Mouse (Mus musculus) erythroblast, embryonic 14.5 days (primary cell): ENCODE measurements around the gene Inpp5e. TPM values are rescaled to one million over a fixed set of nuclear protein-coding genes. Genes with fewer than 3 reads are reported as not detected.

Source experiments
- H3K27me3 ChIP-seq: 2 replicates; pipeline ENCODE4 v1.6.1; 2012; ENCODE audit warnings: inconsistent platforms; ENCODE audit not compliant: control insufficient read depth
- H3K36me3 ChIP-seq: 2 replicates; pipeline ENCODE4 v1.6.1; 2012; ENCODE audit warnings: mild to moderate bottlenecking, inconsistent platforms; ENCODE audit not compliant: control insufficient read depth
- H3K4me1 ChIP-seq: 2 replicates; pipeline ENCODE4 v1.6.1; 2012; ENCODE audit warnings: inconsistent platforms; ENCODE audit not compliant: control insufficient read depth
- H3K4me3 ChIP-seq: replicated peaks from 2 replicates; pipeline ENCODE3; 2012; ENCODE audit warnings: moderate library complexity, mild to moderate bottlenecking, inconsistent platforms
- H3K9me3 ChIP-seq: 2 replicates; pipeline ENCODE4 v1.6.1; 2012; ENCODE audit warnings: low read length, inconsistent platforms, mixed read lengths; ENCODE audit not compliant: control insufficient read depth
- GATA1 ChIP-seq: IDR thresholded peaks from 2 replicates; pipeline ENCODE4 v1.6.1; 2012; ENCODE audit warnings: low read length, inconsistent platforms, mixed read lengths
- TAL1 ChIP-seq: IDR thresholded peaks from 3 replicates; pipeline ENCODE4 v1.6.1; 2012; ENCODE audit warnings: low read length, inconsistent platforms, mixed read lengths
- polyA plus RNA-seq: library from polyadenylated mRNA; stranded (reverse); fragments of >175 nt; gene quantifications from 2 replicates; pipeline ENCODE4 v1.2.3, GENCODE M21; 2012

Inpp5e gene
- polyA plus RNA-seq, 1 experiment, result 0.98 TPM

DNA sequence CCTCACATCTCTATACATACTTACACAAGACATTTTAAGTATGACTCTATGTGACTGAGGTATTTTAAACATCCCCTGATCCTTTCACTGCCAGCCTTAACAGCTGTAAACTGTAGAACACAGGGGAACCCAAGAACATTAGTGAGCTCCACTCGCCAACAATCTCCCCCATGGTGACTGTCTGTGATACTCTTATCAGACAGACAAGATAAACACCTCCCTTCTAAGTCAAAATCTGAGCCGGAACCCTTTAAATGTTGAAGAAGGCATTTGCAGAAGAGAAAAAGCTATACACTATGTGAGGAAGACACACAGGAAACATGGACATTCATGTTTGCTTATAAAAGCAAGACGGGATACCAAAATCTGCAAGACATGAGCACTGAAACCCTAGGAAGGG, 34.9 kb upstream of the Inpp5e start:
- Histone ChIP-seq H3K36me3 (peaks cover 30% of the 10 kb centered on the region), H3K9me3 (no peaks in the 10 kb centered on the region), H3K4me3 (peak overlapping the region; percentile 86), H3K4me1 (peaks cover 43% of the 10 kb centered on the region), H3K27me3 (no peaks in the 10 kb centered on the region)
- TF ChIP-seq TAL1 (no peak), GATA1 (no peak)

DNA sequence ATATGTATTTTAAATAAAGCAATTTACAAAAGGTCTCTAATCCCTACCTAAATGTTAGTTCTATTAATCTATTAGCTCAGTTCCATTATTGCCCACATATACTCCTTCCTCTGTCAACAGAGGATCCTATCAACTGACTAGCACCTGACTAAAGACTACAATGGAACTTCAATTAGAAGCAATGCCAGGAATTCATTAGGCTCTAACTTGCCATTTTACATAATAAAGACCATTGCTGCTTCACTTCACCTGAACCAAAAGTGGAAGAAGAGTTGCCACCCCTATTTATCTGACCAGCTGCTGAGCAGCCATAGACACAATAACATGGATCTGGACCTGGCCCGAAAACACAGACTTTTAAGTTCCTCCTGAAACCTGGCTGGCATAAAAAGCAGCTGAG, 33.8 kb upstream of the Inpp5e start:
- H3K36me3 ChIP-seq, result peaks cover 40% of the 10 kb centered on the region
- H3K27me3 ChIP-seq, result no peaks in the 10 kb centered on the region
- H3K9me3 ChIP-seq, result no peaks in the 10 kb centered on the region
- TF ChIP-seq GATA1 (no peak), TAL1 (no peak)
- H3K4me3 ChIP-seq, result no peak overlapping the region
- peaks cover 45% of the 10 kb centered on the region for H3K4me1 ChIP-seq

DNA sequence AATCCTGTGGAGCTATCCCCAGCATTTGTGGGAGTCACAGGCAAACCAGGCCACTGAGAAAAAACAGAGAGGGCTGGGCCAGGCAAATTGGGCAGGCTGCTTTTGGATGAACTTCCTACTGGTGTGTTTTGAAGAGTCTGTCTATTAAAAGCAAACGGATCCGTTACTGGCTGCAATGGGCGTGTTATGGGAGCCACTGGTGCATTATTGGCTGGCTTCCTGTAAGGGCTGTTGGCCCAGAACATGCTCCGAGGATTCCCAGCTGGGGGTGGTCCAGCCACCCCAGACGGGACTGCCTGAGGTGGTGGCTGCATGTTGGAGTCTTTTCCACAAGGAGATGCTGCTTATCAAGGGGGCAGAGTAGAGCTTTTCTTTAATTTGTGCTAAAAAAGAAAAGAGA, 32.7 kb upstream of the Inpp5e start:
- no peaks in the 10 kb centered on the region for H3K27me3 ChIP-seq
- no peak overlapping the region for H3K4me3 ChIP-seq
- H3K36me3 ChIP-seq, result peaks cover 48% of the 10 kb centered on the region
- no peaks in the 10 kb centered on the region for H3K9me3 ChIP-seq
- TF ChIP-seq TAL1 (no peak), GATA1 (no peak)
- H3K4me1 ChIP-seq, result peaks cover 36% of the 10 kb centered on the region

DNA sequence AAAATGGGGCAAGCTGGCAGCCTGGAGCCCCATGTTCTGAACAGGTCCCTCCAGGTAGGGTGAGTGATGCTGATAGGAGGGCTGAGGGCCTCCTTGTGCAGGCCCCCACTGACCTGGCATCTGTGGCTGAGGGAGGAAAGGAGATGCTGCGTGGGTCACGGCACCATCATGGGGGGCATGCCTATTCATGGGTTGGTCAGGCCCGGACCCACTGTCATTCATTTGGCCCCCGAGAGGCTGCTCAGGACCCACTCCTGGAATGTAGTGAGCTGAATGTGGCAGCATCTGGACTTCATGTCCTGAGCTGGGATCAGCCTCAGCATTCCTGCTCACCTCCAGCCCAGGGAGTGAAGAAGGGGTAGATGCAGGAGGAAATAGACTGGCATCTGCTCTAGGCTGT, 32.3 kb upstream of the Inpp5e start:
- H3K36me3 ChIP-seq, result peaks cover 48% of the 10 kb centered on the region
- no peak overlapping the region for H3K4me3 ChIP-seq
- no peaks in the 10 kb centered on the region for H3K9me3 ChIP-seq
- H3K4me1 ChIP-seq, result peaks cover 31% of the 10 kb centered on the region
- TF ChIP-seq GATA1, result no peak
- TF ChIP-seq TAL1, result no peak
- no peaks in the 10 kb centered on the region for H3K27me3 ChIP-seq

DNA sequence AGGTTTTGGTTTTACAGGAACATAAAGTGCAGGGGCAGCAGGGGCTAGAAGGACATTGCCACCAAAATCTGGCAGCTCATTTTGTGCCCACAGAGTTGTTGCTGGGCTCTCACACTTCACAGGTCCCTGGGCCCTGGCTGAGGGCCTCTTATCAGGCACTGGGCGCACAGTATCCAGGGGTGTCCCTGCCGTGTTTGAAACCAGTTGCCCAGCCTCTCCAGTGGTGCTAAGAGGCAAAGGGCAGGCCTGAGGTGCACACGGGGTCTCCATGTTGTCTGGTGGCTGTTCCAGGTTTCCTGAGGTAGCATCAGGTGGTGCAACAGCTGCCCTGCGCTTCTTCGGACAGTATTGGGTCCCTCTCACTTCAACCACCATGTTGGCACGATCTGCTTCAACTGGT, 30.7 kb upstream of the Inpp5e start:
- H3K9me3 ChIP-seq, result no peaks in the 10 kb centered on the region
- H3K4me3 ChIP-seq, result no peak overlapping the region
- H3K27me3 ChIP-seq, result no peaks in the 10 kb centered on the region
- TF ChIP-seq TAL1 (no peak), GATA1 (no peak)
- peaks cover 63% of the 10 kb centered on the region for H3K36me3 ChIP-seq
- H3K4me1 ChIP-seq, result peaks cover 23% of the 10 kb centered on the region

DNA sequence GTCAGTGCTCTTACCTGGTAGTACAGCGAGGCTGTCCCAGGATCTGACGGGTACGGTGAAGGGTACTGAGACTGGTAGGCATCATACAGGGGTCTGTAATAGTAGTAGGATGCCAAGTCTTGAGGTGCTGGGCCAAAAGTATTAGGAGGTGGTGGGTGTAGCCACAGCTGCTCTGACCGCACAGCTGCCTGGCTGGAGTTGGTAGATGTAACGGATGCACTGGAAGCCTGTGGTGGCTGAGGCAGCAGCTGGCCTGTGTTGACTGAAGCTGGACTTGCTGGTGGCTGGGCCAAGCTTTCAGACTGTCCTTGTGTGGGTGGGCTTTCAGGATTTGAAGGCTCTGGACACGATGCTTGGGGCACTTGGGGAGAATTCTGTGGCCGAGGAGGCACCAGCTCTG, 29.4 kb upstream of the Inpp5e start:
- TF ChIP-seq TAL1, result no peak
- no peak for TF ChIP-seq GATA1
- Histone ChIP-seq H3K27me3 (no peaks in the 10 kb centered on the region), H3K36me3 (peaks cover 75% of the 10 kb centered on the region), H3K4me3 (no peak overlapping the region), H3K4me1 (peaks cover 10% of the 10 kb centered on the region), H3K9me3 (no peaks in the 10 kb centered on the region)

DNA sequence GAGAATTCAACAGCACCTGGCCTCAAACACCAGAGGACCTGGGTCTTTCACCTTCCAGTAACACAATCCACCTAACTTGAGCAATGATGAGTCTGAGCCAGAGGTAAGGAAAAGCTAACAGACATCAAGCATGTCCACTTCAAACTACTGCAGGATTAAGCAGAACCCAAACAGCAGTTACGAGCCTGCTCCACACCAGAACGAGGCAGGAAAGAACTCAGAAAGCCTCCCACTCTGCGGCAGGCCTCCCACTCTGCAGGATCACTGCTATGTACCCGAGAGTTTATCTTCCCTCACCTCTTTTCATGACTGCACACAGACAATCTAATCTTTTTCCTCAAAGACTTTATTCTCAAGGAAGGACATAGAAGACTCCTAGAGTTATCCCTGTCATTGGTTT, 28.2 kb upstream of the Inpp5e start:
- Histone ChIP-seq H3K4me3 (no peak overlapping the region), H3K4me1 (peaks cover 5% of the 10 kb centered on the region; the same call in 1 of the 2 replicates), H3K9me3 (no peaks in the 10 kb centered on the region), H3K36me3 (peaks cover 83% of the 10 kb centered on the region), H3K27me3 (no peaks in the 10 kb centered on the region)
- TF ChIP-seq GATA1 (no peak), TAL1 (no peak)

DNA sequence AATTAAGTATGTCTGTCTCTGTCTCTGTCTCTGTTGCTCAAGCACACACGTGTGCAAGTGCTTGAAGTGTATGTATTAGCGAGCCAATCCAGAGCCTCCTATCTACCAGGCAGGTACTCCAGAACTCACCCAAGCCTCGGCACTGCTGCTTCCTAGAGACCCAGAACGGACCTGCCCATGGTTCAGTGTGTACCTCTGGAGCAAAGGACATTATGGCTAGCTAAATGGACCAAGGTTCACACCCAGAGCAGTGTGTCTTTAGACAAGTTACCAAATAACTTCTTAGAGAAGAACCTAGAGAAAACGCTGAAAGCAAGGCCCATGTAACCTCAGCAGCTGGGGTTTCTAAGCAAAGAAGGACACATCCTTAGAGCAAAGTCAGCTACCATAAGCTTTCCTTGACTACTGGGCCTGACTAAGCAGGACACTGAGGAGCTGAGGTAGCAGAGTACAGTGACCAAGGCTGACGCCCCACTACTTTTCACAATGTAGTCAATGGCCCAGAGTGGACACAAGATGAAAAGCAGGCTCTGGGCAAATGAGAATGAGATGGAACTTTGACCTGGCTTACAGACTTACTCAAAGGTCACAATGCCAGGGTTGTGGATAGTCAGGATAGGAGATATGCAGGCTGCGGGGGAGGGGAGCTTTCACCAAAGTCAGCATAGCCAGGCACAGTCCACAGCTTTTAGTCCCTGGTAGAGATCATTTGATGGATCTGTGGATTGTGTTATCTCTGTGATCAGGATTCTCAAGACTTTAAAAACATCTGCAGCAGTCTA, 26.0 kb upstream of the Inpp5e start:
- Histone ChIP-seq H3K4me1 (peaks cover 5% of the 10 kb centered on the region; the same call in 1 of the 2 replicates), H3K27me3 (no peaks in the 10 kb centered on the region), H3K9me3 (no peaks in the 10 kb centered on the region), H3K36me3 (peaks cover 81% of the 10 kb centered on the region), H3K4me3 (no peak overlapping the region)
- TF ChIP-seq GATA1 (no peak), TAL1 (no peak)

DNA sequence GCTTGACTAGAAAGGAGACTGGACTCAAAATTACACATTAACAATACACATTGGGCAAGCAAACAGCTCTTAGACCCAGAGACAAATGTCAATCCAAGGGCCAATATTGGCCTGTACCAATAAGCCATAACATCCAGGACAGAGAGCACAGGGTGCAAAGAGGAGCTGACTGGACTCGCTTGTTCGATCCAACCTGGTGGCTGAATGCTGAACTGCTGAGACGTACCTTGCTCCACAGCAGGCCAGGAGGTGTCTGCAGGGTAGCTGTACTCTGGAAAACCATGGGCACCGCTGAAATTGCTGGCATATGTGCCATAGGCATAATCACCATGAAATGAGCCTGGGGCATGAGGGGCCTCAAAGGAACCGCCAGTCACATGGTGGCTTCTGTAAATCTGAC, 20.8 kb upstream of the Inpp5e start:
- TF ChIP-seq GATA1, result no peak
- TF ChIP-seq TAL1, result no peak
- peaks cover 85% of the 10 kb centered on the region for H3K36me3 ChIP-seq
- H3K27me3 ChIP-seq, result no peaks in the 10 kb centered on the region
- no peak overlapping the region for H3K4me3 ChIP-seq
- H3K9me3 ChIP-seq, result no peaks in the 10 kb centered on the region
- no peaks in the 10 kb centered on the region for H3K4me1 ChIP-seq
